Mouse (Mus musculus): ENCODE data around the gene Glce. TPM values are rescaled to one million over a fixed set of nuclear protein-coding genes. Genes with fewer than 3 reads are reported as not detected.
A peak's percentile ranks its signal among the peaks of the same experiment; 100 is the strongest.

Gene Glce
- polyA plus RNA-seq, 1 experiment from 2014 or later: 25.5 TPM

- no peaks in the 10 kb centered on the region for H3K9me3 ChIP-seq (replicated peaks; ENCODE audit: control insufficient read depth, low read length)
- H3K36me3 ChIP-seq (ENCODE audit: control insufficient read depth, insufficient read depth, low read length): no peaks in the 10 kb centered on the region
- H3K9ac ChIP-seq (ENCODE audit: low read length): 0 out of 2 replicates have a peak overlapping the region, but pooled peaks have one; percentile 31
- H3K27me3 ChIP-seq (ENCODE audit: control insufficient read depth, insufficient read depth, low read length): no peaks in the 10 kb centered on the region
- ATAC-seq (ENCODE audit: insufficient read depth, low FRiP score): peak; percentile 87
- peaks cover 16% of the 10 kb centered on the region; the same call in 1 of the 2 replicates for H3K4me1 ChIP-seq (ENCODE audit: control insufficient read depth, insufficient read depth, low read length)
- peak overlapping the region; percentile 91 for H3K27ac ChIP-seq (ENCODE audit: low read length)
- no peak overlapping the region; the same call in 1 of the 2 replicates for H3K4me2 ChIP-seq (ENCODE audit: low read depth, low read length)
- 61% methylated on average over 6 of the region's 6 CpGs for WGBS
- no peak overlapping the region for H3K4me3 ChIP-seq (replicated peaks; ENCODE audit: low read length)
These were observed 105.1 kb downstream of the Glce start for GRCm38 (mm10) chr9:62017329-62017728.

- H3K36me3 ChIP-seq (ENCODE audit: control insufficient read depth, insufficient read depth, low read length): no peaks in the 10 kb centered on the region
- H3K27me3 ChIP-seq (ENCODE audit: control insufficient read depth, insufficient read depth, low read length): no peaks in the 10 kb centered on the region
- H3K27ac ChIP-seq (ENCODE audit: low read length): no peak overlapping the region
- H3K9ac ChIP-seq (ENCODE audit: low read length): no peak overlapping the region
- ATAC-seq (ENCODE audit: insufficient read depth, low FRiP score): no peak
- 62% methylated on average over 3 of the region's 3 CpGs for WGBS
- no peak overlapping the region for H3K4me2 ChIP-seq (ENCODE audit: low read depth, low read length)
- no peak overlapping the region for H3K4me3 ChIP-seq (replicated peaks; ENCODE audit: low read length)
- H3K9me3 ChIP-seq (replicated peaks; ENCODE audit: control insufficient read depth, low read length): no peaks in the 10 kb centered on the region
- peaks cover 16% of the 10 kb centered on the region; the same call in 1 of the 2 replicates for H3K4me1 ChIP-seq (ENCODE audit: control insufficient read depth, insufficient read depth, low read length)
These were observed 107.0 kb downstream of the Glce start for GRCm38 (mm10) chr9:62015504-62015903.

- H3K9me3 ChIP-seq (replicated peaks; ENCODE audit: control insufficient read depth, low read length): no peaks in the 10 kb centered on the region
- H3K36me3 ChIP-seq (ENCODE audit: control insufficient read depth, insufficient read depth, low read length): no peaks in the 10 kb centered on the region
- no peak overlapping the region for H3K4me2 ChIP-seq (ENCODE audit: low read depth, low read length)
- peaks cover 21% of the 10 kb centered on the region; the same call in 1 of the 2 replicates for H3K4me1 ChIP-seq (ENCODE audit: control insufficient read depth, insufficient read depth, low read length)
- ATAC-seq (ENCODE audit: insufficient read depth, low FRiP score): no peak
- H3K9ac ChIP-seq (ENCODE audit: low read length): no peak overlapping the region
- no peak overlapping the region for H3K27ac ChIP-seq (ENCODE audit: low read length)
- WGBS: 69% methylated on average over 12 of the region's 12 CpGs
- no peaks in the 10 kb centered on the region for H3K27me3 ChIP-seq (ENCODE audit: control insufficient read depth, insufficient read depth, low read length)
- H3K4me3 ChIP-seq (replicated peaks; ENCODE audit: low read length): no peak overlapping the region
These were observed 108.9 kb downstream of the Glce start for GRCm38 (mm10) chr9:62013316-62014097.

- Histone ChIP-seq H3K4me2 (ENCODE audit: low read depth, low read length) (no peak overlapping the region), H3K27ac (ENCODE audit: low read length) (peak overlapping the region; percentile 61; the same call in 1 of the 2 replicates), H3K4me3 (replicated peaks; ENCODE audit: low read length) (no peak overlapping the region), H3K9ac (ENCODE audit: low read length) (no peak overlapping the region), H3K27me3 (ENCODE audit: control insufficient read depth, insufficient read depth, low read length) (no peaks in the 10 kb centered on the region), H3K9me3 (replicated peaks; ENCODE audit: control insufficient read depth, low read length) (no peaks in the 10 kb centered on the region), H3K36me3 (ENCODE audit: control insufficient read depth, insufficient read depth, low read length) (no peaks in the 10 kb centered on the region), H3K4me1 (ENCODE audit: control insufficient read depth, insufficient read depth, low read length) (peaks cover 7% of the 10 kb centered on the region; the same call in 1 of the 2 replicates)
- ATAC-seq (ENCODE audit: insufficient read depth, low FRiP score): peak; percentile 62
- 60% methylated on average over 5 of the region's 5 CpGs for WGBS
These were observed 114.1 kb downstream of the Glce start for GRCm38 (mm10) chr9:62008360-62008759.

Small RNA genes within 50 kb of the gene (microRNA-seq; reads per million reads assigned to microRNA genes)
- 1.5 reads per million for gene Mir5133

Other genes starting within 250 kb of the Glce start
- 1,285 and 1,334 TPM in 2 replicates for gene Rplp1, start 208.1 kb downstream of the Glce start, polyA plus RNA-seq (2015; fragmentation: Nextera tagmentation; extraction: Ambion mirVana)
- 102 and 124 TPM in 2 replicates for gene Kif23, start 175.9 kb downstream of the Glce start, polyA plus RNA-seq (2015; fragmentation: Nextera tagmentation; extraction: Ambion mirVana)
- 42.2 and 65.3 TPM in 2 replicates for gene Paqr5, start 95.8 kb downstream of the Glce start, polyA plus RNA-seq (2015; fragmentation: Nextera tagmentation; extraction: Ambion mirVana)
- not detected in 2 replicates for gene Spesp1, start 159.6 kb upstream of the Glce start, polyA plus RNA-seq (2015; fragmentation: Nextera tagmentation; extraction: Ambion mirVana)
- 117 and 125 TPM in 2 replicates for gene Anp32a, start 218.6 kb upstream of the Glce start, polyA plus RNA-seq (2015; fragmentation: Nextera tagmentation; extraction: Ambion mirVana)